Mouse (Mus musculus) activated CD4-positive, CD25-positive, alpha-beta regulatory T cell (primary cell): ENCODE measurements around the gene Gm11084. TPM values are rescaled to one million over a fixed set of nuclear protein-coding genes. Genes with fewer than 3 reads are reported as not detected.

Experiments used
- polyA plus RNA-seq, 2 experiments: library from polyadenylated mRNA; unstranded; fragments of 100-300 nt; shearing (Covaris generic); gene quantifications; one replicate each; pipeline ENCODE4 v1.2.1; 2017

The Gm11084 gene
- polyA plus RNA-seq, result not detected

GRCm38 (mm10) chr2:72986616-72987015 is at the start of gene Gm11084:
Gm11084 (minus strand) TSS chr2:72986716.

DNA sequence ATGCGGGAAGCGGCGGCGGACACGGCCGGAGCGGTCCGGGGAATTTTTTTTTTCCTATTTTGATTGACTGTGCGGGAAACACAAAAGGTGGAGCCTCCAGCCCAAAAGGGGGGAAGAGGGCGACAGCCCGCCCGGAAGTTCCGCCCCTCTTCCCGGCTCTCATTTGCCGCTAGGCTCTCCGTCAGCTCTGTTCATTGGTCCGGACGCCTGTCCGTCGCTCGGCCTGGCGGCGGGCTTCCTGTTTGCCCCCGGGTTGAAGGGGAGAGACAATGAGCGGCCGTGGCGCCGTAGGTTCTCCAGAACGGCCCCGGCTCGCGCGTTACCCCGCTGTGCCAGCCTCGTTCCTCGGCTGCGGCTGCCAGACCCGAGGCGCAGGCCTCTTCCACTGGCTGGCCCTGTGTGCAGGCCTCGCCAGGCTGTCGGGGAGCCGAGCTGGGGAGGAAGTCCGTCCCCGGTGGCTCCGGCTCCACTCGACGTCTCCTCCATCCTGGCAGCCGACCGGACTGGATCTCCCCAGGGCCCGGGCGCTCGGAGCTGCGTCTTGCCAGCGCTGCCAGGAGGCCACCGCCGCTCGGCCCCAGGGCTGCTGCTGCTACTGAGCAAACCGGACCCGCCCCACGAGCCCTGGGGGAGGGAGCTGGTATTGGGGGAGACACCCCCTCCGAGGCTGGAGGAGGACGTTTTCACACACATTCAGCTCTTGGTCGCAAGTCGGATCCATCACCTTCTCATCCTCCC is 6.0 kb downstream of the Gm11084 start, which contains the start of gene Sp3:
Gene Sp3, minus strand, starts transcription at position 110 of the 738 bp plus-strand sequence.

Other genes starting within 250 kb of the Gm11084 start
- 100 to 1,000 TPM; 112 to 148 TPM for gene Sp3, start 6.3 kb downstream of the Gm11084 start, polyA plus RNA-seq
- 10 to 100 TPM; 63.5 to 86.0 TPM for gene Ola1, start 232.2 kb upstream of the Gm11084 start, polyA plus RNA-seq